Mouse (Mus musculus): ENCODE measurements around the gene Tpp1.

The Tpp1 gene

DNA sequence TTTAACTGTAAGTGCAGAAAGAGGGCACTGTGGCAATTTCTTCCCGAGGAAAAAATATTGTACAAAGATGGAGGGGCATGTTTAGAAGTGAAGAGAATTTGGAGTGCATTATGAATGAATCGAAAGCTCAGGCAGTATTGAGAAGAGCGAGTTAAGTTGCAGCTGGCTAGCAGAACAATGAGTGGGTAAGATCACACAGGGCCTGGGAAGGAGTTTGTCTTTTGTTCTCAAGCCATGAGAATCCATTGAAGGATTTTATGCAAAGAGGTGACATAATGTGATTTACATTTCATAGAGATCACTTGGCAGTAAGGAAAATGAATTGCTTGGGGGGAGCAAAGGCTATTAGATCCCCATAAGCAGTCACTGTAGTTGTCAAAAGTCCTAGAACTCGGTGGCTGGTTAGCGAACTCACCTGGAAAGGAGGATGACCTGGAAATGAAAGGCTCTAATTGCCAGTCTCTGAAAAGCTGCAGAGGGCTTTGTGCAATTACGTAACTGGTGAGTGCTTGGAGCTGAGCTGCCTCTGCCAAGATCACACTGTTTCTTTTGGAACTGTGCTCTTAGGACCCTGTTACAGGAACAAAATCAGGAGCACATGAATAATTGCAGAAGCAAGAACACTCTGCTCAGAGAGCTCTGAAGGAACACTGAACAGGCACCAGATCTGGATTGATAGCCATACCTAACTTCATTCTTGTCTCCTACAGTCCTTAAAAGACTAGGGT, 23.2 kb downstream of the Tpp1 start:
- DNase-seq (ENCODE audit: low spot score in 2 of 2), result no peak

DNA sequence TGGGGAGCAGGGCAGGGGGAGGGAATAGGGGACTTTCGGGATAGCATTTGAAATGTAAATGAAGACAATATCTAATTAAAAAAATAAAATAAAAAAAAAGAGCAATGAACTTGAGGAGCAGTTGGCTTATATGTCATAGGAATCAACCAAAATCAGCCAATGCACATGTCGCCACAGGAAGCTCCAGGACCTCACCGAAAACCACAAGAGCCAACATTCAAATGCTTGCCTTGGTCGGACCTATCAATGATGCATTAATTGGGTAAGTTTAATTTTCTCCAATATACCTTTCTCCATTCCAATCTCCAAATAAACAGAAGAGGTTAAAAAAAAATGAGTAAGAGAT, 25.1 kb downstream of the Tpp1 start:
- no peak for DNase-seq (ENCODE audit: low spot score in 2 of 2)

DNA sequence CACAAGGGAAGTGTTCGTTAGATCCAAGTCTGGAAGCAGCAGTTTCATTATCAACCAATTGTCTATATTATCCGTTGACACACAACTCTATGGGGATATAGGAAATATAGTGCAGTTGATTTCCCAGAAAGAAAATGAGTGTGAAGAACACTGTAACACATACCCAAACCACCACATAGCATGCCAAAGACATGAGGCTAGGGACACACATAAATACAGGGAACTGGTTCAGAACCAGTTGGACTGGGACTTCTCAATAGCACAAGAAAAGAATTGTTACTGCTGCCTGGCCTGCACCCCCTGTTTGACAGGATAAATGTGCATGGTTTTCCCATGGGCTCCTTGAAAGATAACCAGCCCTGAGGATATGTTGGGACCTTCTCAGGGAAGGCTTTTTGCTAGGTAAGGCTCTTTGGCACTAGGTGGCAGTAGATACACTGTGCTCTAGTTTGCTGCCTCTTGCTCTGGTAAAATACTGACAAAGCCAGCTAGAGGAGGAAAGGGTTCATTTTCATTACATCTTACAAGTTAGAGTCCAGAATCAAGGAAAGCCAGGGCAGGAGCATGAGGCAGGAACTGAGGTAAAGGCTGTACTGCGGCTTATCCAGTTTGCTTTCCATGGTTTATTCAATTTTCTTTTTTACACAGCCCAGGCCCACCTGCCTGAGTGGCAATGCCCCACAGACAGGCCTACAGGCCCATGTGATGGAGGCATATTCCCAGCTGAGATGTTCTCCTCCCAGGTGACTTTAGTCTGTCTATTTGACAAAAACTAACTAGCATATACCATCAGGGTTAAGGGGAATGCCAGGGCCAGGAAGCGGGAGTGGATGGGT, 25.7 kb downstream of the Tpp1 start:
- no peak for DNase-seq (ENCODE audit: low spot score in 2 of 2)

DNA sequence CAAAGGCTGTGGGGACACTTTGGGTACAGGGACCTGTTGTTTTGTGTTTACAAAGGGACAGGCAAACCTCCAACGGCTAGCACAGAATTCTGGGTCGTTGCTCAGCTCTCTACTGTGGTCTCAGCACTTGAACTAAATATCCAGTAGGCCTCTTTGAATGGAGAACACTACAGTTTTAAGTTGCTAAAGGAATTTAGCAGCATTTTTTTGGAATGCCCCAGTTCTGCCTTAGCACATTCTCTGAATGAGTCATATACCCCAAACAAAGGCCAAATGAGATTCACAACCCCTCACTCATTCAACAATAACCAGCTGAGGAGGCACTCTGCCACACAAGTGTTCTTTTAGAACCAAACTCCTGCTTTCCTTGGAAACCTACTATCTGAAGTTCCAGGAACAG, 30.1 kb downstream of the Tpp1 start:
- DNase-seq (ENCODE audit: low spot score in 2 of 2), result no peak

DNA sequence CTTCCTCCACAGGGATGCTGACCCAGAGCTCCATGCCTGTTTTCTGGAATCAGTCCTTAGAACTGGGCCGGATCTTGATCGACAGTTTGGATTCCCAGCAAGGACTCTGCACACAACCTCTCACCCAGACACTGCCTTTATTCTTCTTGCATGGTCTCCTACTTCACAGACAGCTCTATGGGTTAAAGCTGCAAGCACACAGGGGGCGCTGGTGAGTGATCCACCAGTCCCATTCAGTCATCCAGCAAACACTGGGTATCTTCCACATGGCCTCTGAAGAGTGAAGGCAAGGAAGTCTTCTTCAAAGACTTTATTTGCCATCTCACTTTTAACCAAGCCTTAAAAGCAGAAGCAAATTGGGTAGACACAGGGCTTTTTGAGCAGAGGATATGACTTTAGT, 36.7 kb downstream of the Tpp1 start:
- no peak for DNase-seq (ENCODE audit: low spot score in 2 of 2)

DNA sequence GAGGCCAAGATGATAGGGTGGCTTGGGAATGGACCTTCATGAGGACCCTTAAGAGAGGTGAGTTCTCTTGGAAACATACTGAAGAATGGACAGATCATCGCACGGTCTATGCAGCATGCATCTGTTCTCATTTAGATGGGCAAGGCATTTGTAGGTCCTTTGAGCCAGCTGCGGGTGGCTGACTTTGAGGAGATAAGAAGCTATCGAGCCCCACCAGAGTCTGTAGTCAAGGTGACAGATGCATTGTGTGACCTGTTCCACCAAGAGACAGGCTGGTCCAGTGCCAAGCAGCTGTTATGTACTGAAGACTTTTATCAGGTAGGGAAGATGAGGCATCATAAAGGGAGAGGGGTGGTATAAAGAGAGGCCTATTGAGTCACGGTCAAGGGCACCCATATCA, 43.3 kb downstream of the Tpp1 start:
- peak in 1 of 2 experiments; percentile 44 for DNase-seq (ENCODE audit: low spot score in 2 of 2)

DNA sequence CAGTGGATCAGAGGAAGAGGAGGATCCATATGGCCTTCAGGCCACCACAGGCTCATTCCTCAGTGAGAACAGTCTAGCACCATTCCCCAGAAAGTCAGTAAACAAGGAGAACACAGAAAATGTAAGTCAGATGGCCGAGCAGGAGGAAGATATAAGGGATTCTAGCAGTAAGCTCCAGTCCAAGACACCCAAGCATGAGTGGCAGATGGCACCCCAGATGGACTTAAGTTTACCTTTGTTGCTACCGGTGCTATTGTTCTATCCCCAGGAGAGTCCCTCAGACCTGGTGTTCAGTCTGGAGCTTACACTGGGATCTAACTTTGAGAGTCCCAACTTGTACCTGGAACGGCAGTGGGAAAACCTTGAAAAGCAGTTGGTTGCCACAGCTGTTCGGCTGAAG, 48.2 kb downstream of the Tpp1 start:
- DNase-seq (ENCODE audit: low spot score in 2 of 2), result no peak

DNA sequence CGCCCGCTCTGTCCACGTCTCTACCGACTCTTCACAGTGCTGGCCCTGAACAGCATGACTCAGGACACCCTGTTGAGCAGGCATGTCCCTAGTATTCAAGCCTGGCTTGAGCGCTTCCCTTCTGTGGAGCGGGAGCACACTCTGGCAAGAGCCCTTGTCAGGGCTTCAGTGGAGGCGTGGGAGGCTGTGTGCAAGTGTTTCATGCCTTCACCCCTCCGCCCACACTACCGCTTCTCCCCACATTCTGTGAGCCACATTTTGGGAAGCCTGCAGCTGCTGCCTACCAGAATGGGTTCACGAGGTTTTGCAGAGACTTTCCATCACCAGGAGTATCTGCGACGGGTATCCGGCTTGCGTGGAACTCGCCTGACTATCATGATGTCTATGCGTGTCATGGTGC, 48.9 kb downstream of the Tpp1 start:
- DNase-seq (ENCODE audit: low spot score in 2 of 2), result no peak

Measured in spleen, postnatal 4 days (tissue).